Mouse (Mus musculus): Measurements from ENCODE around the gene Ginm1.
"Not testable (repeated sequence)": the region's sequence is repeated elsewhere in the genome, so short reads cannot be mapped to it uniquely, and the experiment has no call there.

Gene Ginm1

GRCm38 (mm10) chr10:7802519-7803140 is 10.0 kb upstream of the Ginm1 start:
- no peak for DNase-seq

- no peak for DNase-seq
Observed at GRCm38 (mm10) chr10:7801258-7801657, 8.6 kb upstream of the Ginm1 start.

GRCm38 (mm10) chr10:7792254-7792750 is 322 bp downstream of the Ginm1 start:
- no peak for DNase-seq

DNA sequence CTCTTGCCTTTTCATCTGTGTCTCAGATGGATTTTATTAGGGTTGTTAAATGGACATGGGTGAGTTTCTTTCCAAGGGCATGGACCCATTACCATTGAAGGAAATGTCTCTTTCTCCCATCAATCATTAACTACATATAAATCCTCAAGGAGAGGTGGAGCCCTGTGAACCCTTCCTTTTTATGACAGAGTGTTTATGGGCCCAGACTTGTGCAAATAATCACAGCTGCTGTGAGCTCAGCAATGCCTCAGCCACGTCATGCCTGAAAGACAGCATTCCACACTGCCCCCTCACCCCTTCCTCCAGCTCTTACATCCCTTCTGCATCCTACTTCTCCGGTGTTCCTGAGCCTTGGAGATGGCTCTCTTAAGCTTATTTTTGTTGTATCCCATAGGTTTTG is 5.3 kb downstream of the Ginm1 start:
- DNase-seq = no peak

DNA sequence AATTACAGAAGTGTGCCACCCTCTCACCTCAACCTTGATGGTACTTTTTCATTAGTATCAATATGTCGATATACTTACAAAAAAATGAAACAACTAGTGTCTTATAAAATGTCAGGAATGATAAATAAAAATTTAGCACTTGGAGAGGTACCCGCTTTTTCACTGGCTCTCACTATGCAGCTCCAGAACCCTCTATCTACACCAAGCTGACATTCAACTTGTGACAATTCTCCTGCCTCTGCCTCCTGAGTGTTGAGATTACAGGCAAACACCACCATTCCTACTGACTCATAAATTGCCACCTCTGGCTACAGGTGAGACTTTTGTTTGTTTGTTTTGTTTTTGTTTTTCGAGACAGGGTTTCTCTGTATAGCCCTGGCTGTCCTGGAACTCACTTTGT is 11.4 kb downstream of the Ginm1 start:
- no peak for DNase-seq

DNA sequence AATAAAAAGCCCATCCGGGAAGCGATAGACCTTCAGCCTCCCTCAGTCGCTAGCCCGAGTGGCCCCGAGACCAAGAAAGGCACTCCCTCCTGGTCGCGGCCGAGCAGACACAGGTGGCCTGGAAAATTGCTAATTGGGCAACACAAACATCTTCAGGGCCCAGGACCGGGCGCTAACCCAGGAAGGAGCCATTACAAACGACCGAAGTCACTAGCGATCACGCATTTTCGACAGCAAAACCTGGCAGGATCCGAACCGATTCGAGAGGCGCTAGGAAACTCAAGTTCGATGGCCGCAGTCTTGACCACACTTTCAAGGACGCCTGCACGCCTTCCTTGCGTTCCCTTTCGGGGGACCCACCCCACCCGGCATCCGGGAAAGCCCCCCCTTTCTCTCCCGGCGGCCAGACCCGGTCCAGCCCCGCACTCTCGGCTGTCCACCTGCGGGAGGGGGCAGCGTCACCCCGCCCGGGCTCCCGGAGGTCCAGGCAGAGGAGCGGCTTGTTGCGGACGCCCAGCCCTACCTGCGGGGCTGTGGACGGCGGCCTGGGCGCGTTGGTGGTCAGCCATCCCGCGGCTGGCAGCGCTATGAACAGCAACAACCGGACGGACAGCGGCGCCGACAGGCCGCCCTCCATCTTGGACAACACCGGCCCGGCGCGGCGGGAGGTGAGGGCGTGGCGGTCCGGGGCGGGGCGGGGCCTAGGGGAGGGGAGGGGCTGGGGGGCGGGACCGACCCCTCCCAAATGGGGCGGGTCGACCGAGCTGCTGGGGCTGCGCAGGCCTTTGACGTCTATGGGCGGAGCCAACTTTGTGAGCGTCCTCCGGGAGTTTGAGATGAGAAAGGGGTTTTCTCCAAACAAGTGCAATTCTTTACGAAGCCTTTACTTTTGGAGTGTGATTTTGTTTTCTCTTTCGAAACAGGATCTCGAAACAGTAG is 12.1 kb downstream of the Ginm1 start:
- DNase-seq = peak; percentile 94 to 95

GRCm38 (mm10) chr10:7779751-7780237 is 12.8 kb downstream of the Ginm1 start:
- peak in 1 of 2 experiments; percentile 2 for DNase-seq

- no peak for DNase-seq
Observed at GRCm38 (mm10) chr10:7778361-7778760, 14.3 kb downstream of the Ginm1 start.

GRCm38 (mm10) chr10:7775421-7775820 is 17.2 kb downstream of the Ginm1 start:
- DNase-seq = no peak

DNA sequence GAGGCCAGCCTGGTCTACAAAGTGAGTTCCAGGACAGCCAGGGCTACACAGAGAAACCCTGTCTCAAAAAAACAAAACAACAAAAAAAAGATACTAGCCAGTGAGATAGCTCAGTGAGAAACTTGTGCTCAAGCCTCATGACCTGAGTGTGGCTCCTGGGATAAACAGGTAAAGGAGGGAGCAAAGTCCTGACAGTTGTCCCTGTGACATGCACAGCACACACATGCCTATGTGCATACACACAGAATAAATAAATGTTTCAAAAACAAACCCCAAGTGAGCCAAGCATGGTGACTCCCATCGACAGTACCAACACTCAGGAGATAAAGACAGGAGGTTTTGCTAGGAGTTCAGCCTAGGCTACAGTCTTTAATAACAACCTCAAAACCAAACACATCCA is 19.9 kb downstream of the Ginm1 start:
- no peak for DNase-seq

DNA sequence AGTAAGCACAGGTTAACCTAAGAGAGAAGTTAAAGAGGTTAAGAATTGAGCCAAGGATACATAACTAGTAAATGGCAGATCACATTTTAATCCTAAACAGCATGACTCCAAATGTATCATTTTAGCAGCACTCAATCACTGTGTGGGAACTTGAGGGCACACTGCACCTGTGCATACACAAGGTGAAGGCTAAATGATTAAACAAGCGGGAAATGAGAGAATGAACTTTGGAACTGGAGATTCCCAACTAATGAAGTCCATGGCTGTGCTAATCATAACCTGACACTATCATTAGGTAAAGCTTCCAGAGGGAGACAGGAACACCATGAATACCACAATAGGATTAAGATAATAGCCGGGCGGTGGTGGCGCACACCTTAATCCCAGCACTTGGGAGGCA is 20.3 kb downstream of the Ginm1 start:
- peak in 1 of 2 experiments; percentile 3 for DNase-seq

DNA sequence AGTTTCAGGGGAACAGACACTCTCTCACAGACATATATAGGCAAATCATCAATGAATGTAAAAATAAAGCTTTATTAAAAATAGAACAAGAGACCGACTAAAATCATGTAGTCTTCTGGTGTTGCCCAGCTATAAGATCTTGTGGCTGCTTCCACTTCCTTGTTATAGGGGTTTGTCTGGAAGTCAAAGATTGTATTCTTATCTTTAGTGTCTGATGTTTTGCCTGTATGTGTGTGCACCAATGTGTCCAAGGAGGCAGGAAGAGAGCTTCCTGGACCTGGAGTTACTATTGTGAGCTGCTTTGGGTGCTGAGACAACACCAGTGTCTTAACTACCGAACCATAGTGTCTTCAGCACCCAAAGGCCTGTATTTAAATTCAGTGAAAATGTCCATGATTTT is 35.1 kb downstream of the Ginm1 start:
- no peak for DNase-seq

DNA sequence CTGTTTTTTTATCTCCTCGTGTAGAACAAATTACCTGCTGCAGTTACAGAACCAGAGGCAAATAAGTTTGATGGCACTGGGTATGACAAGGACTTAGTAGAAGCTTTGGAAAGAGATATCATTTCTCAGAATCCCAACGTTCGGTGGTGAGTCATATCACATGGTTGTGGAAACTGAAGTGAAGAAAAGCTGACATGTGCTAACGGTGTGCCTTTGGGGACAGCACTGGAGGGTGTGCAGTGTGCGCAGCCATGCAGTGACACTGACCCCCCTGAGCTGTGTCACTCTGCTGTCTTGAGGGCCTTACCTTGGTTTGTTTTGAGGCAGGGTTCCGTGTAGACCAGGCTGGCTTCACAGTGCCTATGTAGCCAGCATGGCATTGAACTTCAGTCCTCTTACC is 43.9 kb downstream of the Ginm1 start:
- DNase-seq = no peak

DNA sequence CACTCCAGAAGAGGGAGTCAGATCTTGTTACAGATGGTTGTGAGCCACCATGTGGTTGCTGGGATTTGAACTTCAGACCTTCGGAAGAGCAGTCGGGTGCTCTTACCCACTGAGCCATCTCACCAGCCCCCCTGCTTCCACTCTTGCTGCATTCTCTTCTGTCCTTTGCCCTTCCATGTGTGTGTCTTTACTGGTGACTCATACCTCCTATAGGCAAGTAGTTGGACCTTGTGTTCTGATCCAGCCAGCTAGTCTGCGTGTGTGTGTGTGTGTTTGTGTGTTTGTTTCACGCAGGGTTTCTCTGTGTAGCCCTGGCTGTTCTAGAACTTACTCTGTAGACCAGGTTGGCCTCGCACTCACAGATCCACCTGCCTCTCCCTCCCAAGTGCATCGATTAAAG is 47.1 kb downstream of the Ginm1 start:
- not testable (repeated sequence) for DNase-seq

- no peak for DNase-seq
Observed at GRCm38 (mm10) chr10:7737914-7738313, 54.7 kb downstream of the Ginm1 start.

DNA sequence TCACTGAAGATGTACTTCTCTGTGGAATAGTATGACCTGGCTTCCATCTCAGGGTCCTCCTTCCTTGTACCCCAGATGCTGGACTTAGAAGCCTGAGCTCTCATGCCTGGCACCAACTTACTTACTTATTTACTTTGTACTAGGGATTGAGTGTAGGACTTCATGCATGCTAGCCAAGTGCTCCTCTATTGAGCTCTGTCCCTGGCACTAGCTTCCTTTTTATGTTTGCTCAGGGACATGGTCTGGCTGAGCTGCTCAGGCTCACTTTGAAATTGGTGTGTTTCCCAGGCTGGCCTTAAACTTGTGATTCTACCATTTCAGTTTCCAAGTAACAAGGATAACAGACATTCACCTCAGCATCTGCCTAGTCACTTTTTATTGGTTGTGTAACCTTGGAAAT is 55.5 kb downstream of the Ginm1 start:
- DNase-seq = peak in 1 of 2 experiments; percentile 5

DNA sequence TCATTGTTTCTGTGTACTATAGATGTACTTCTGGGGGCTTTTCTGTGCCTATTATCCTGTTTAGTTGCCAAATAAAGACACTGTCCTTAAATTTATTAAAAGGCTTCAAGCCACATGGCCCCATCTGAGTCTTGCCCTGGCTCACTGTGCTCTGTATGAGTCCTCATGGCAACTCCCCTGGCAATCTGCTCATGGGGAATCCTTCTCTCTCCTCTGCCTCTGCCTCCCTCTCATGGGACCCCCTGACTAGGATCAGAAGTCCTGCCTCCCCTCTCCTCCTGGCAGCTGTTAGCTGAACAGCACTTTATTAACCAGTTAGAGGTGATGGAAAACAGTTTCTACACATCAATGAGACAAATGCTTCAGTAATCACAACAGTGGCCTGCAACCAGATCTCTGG is 61.0 kb downstream of the Ginm1 start:
- no peak for DNase-seq

DNA sequence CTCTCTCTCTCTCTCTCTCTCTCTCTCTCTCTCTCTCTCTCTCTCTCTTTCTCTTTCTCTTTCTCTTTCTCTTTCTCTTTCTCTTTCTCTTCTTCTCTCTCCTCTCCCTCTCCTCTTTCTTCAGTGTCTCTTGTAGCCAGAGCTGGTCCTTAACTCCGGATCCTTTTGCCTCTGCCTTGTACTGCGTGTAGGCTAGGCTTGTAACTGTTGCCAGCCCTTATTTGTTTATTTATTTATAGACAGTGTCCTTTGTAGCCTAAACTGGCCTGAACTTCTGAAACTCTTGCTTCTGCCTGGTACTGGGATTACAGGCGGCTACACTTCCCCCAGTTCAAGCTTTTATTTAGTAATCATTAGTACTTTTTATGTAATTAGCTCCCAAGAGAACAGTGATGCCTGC is 65.6 kb downstream of the Ginm1 start:
- DNase-seq = no peak

DNA sequence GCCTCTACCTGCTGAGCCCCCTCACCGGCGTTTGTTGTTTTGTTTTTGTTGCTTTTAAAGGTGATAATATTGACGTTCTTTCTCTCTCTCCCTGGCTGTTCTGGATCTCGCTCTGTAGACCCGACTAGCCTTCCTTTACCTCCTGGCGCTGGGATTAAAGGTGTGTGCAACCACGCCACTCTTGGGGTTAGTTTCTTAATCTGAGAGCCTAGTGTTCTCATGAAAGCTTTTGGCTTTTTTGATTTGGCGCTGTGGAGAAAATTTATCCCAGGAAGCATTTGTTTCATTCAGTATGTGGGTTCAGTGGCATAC is 66.2 kb downstream of the Ginm1 start:
- DNase-seq = peak in 1 of 2 experiments; percentile 9

DNA sequence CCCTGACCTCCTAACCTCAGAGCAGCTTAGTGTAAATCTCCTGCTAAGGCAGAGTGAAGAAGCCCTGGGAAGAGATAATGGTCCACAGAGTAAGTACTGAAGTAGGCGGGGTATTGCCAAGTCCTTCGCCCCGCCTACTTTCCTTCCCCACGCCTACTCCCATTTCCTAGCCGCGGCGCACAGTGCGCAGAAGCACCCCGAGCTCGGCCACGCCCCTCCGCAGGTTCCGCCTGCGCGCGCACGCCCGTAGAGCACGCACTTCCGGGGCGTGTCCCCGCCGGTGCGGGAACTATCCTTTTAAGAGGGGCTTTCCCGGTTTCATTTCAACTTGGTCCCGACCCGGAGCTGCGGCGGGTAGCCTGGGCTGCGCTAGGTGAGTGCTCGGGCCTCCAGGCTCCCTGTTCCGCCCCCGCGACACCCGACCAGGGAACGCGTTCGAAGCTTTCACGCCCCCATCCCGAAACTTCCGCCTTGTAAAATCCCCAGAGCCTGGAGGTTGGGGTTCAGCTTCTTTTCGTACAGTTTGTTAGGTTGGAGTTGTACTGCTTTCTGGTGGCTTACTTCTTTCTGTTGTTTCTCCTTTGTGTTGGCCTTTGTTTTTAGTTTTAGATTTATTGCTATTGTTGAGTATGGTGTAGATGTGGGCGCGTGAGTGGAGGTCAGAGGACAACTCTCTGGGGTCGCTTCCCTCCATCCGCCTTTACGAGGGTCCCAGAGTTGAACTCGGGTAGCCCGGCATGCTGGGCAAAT is 66.7 kb downstream of the Ginm1 start, which contains the start of gene Katna1:
Gene Katna1 (plus strand): TSS at position 250 of the 750 bp plus-strand sequence.
- DNase-seq = peak; percentile 95 to 98
